Mouse (Mus musculus) hindbrain, postnatal 0 days (tissue): ENCODE results near the gene Capg. TPM values are rescaled to one million over a fixed set of nuclear protein-coding genes. Genes with fewer than 3 reads are reported as not detected.

ENCODE experiments used
- ATAC-seq: fragments of 200-750 bp; cut with Nextera tagmentation; 2 replicates; pipeline ENCODE4 v1.8.0; 2017; ENCODE audit warnings: mild to moderate bottlenecking, moderate TSS enrichment, moderate library complexity
- DNase-seq: peaks from one replicate; pipeline ENCODE4 v3.0.0-alpha.2; 2015; ENCODE audit warnings: low spot score
- H3K27ac ChIP-seq: fragments of 300-500 bp; sonication (generic); 2 replicates; pipeline ENCODE4 v1.5.1; 2014; ENCODE audit warnings: mild to moderate bottlenecking
- H3K27me3 ChIP-seq: fragments of 300-500 bp; sonication (generic); 2 replicates; pipeline ENCODE4 v1.6.1; 2014; ENCODE audit warnings: low read length, mixed read lengths; ENCODE audit not compliant: insufficient read depth
- H3K36me3 ChIP-seq: fragments of 300-500 bp; sonication (generic); 2 replicates; pipeline ENCODE4 v1.6.1; 2014; ENCODE audit warnings: low read length, mixed read lengths; ENCODE audit not compliant: insufficient read depth
- H3K4me1 ChIP-seq: fragments of 300-500 bp; sonication (generic); 2 replicates; pipeline ENCODE4 v1.6.1; 2014; ENCODE audit warnings: antibody characterized with exemption, low read length, mixed read lengths; ENCODE audit not compliant: insufficient read depth
- H3K4me2 ChIP-seq: fragments of 300-500 bp; sonication (generic); 2 replicates; pipeline ENCODE4 v1.6.1; 2014; ENCODE audit warnings: low read depth, mild to moderate bottlenecking, low read length, moderate library complexity, mixed read lengths
- H3K4me3 ChIP-seq: fragments of 300-500 bp; sonication (generic); 2 replicates; pipeline ENCODE4 v1.5.1; 2014; ENCODE audit warnings: low read length
- H3K9ac ChIP-seq: fragments of 300-500 bp; sonication (generic); replicated peaks from 2 replicates; pipeline ENCODE4 v1.6.1; 2014; ENCODE audit warnings: mild to moderate bottlenecking, low read length, moderate library complexity, mixed read lengths
- H3K9me3 ChIP-seq: fragments of 300-500 bp; sonication (generic); 2 replicates; pipeline ENCODE4 v1.6.1; 2016; ENCODE audit warnings: low read length, mixed read lengths
- CTCF ChIP-seq: IDR thresholded peaks from 2 replicates; pipeline ENCODE4 v1.5.1; 2016; ENCODE audit warnings: antibody characterized with exemption, control low read depth, low read depth
- WGBS: fragments of 180-500 bp; shearing (Covaris S2); extraction: QIAGEN DNeasy Blood & Tissue Kit; methylation state at CpG from one replicate; pipeline ENCODE4 v1.1.7; 2014; 5-methylcytosine and 5-hydroxymethylcytosine counted together
- polyA plus RNA-seq: library from polyadenylated mRNA; unstranded; fragments of >200 nt; fragmentation: Nextera tagmentation; extraction: Ambion mirVana; gene quantifications from 2 replicates; pipeline ENCODE4 v1.2.1, GENCODE M21; 2015
- total RNA-seq: library from RNA; depleted of rRNA; stranded (reverse); fragments of >200 nt; gene quantifications from 2 replicates; pipeline ENCODE4 v1.2.3, GENCODE M21; 2014

The Capg gene
- total and polyA plus RNA-seq, 2 experiments from 2014 or later: 5.8 to 10.0 TPM

DNA sequence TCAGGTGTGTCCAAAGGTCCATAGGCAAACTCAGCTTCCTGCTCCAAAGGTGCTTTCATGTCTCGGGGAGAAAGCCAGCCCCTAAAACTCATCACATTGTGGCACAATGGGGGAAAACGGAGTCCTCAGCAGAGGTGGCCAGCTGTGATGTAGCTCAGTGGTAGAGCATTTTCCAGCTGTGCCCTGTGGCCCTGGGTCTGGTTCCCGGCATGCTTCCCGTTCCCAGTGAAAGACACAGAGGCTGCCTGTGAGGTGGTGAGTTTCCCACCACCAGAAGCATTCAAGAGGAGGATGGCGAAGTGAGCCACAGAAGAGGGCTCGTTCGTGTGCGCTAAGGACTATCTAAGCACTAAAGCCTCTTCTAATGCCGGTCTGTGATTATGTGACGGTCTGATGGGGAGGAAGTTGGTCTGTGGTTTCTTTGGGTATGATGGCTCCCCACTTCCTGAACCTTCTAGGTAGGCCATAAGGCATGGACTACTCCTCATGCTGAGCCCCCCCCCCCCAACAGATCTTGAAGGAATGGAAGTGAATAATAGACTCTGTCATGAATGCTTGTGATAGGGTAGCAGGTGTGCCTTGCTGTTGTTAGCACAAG, 6.4 kb downstream of the Capg start:
- no peak overlapping the region for H3K9ac ChIP-seq
- no peaks in the 10 kb centered on the region for H3K36me3 ChIP-seq
- DNase-seq: no peak
- WGBS: 86% methylated on average over 10 of the region's 10 CpGs
- no peaks in the 10 kb centered on the region for H3K27me3 ChIP-seq
- H3K4me1 ChIP-seq: peaks cover 11% of the 10 kb centered on the region
- no peak for ATAC-seq
- TF ChIP-seq CTCF: no peak
- H3K4me3 ChIP-seq: no peak overlapping the region
- H3K9me3 ChIP-seq: no peaks in the 10 kb centered on the region
- no peak overlapping the region for H3K27ac ChIP-seq
- H3K4me2 ChIP-seq: no peak overlapping the region

GRCm38 (mm10) chr6:72552171-72553078, 8.2 kb downstream of the Capg start:
- H3K9ac ChIP-seq: peak overlapping the region; percentile 42; the same call in 1 of the 2 replicates
- no peaks in the 10 kb centered on the region for H3K9me3 ChIP-seq
- 14% methylated on average over 27 of the region's 27 CpGs for WGBS

DNA sequence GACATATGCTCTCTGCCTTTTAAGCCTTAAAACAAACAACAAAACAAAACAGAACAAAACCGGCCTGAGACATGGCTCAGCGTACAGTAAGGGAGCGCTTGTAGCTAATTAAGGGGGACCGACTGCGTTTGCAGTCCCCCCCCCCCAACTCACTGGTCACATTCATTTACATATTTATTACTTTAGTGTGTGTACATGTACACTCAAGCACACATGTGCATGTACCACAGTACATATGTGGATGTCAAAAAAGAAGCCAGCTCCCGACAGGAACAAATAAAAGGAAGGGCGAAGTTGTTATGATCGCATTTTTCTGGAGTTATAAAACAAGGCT, 8.9 kb downstream of the Capg start:
- no peak for ATAC-seq
- DNase-seq: no peak

More at GRCm38 (mm10) chr6:72552171-72553078, 8.2 kb downstream of the Capg start:
- Histone ChIP-seq H3K4me1 (peaks cover 11% of the 10 kb centered on the region), H3K27me3 (no peaks in the 10 kb centered on the region), H3K36me3 (no peaks in the 10 kb centered on the region), H3K27ac (peak overlapping the region; percentile 69), H3K4me2 (peak overlapping the region; percentile 74), H3K4me3 (peak overlapping the region; percentile 36)
- ATAC-seq (peak; percentile 85), DNase-seq (peak; percentile 73)
- TF ChIP-seq CTCF: no peak; the same call in 1 of the 2 replicates

GRCm38 (mm10) chr6:72560801-72561200, 16.6 kb downstream of the Capg start:
- no peak overlapping the region for H3K4me2 ChIP-seq
- WGBS: 74% methylated on average over 8 of the region's 8 CpGs

More for the DNA sequence above, 8.9 kb downstream of the Capg start:
- Histone ChIP-seq H3K27me3 (no peaks in the 10 kb centered on the region), H3K27ac (peak overlapping the region; percentile 69; the same call in 1 of the 2 replicates), H3K36me3 (no peaks in the 10 kb centered on the region), H3K9ac (peak overlapping the region; percentile 42; the same call in 1 of the 2 replicates), H3K4me2 (peak overlapping the region; percentile 74), H3K4me1 (peaks cover 11% of the 10 kb centered on the region), H3K9me3 (no peaks in the 10 kb centered on the region), H3K4me3 (peak overlapping the region; percentile 36)
- TF ChIP-seq CTCF: no peak
- 12% methylated on average over 8 of the region's 8 CpGs for WGBS

GRCm38 (mm10) chr6:72562486-72562885, 18.3 kb downstream of the Capg start:
- DNase-seq: no peak
- H3K4me2 ChIP-seq: no peak overlapping the region
- no peak for TF ChIP-seq CTCF

More at GRCm38 (mm10) chr6:72560801-72561200, 16.6 kb downstream of the Capg start:
- H3K36me3 ChIP-seq: no peaks in the 10 kb centered on the region
- no peak for TF ChIP-seq CTCF
- no peaks in the 10 kb centered on the region for H3K27me3 ChIP-seq
- no peak overlapping the region for H3K4me3 ChIP-seq
- no peak for ATAC-seq
- H3K9ac ChIP-seq: no peak overlapping the region
- H3K9me3 ChIP-seq: no peaks in the 10 kb centered on the region
- no peak overlapping the region for H3K27ac ChIP-seq
- H3K4me1 ChIP-seq: no peaks in the 10 kb centered on the region
- DNase-seq: no peak

DNA sequence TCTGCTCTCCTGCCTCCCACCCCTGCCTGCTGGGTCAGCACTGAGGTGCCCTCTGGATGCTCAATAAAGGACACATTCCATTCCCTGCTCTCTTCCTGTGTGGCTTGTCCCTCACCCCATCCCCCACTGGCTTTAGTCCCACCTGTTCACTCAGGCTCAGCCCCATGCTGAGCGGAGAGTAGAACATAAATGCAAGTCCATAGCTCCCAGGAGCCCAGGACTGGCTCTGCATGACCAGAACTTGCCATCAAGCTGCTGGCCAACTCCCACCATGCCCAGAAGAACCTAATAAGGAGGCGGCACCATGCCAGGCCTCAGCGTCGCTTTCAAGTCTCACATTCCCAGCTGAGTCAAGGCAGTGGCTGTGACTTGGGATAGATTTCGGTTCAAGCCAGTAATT, 18.7 kb downstream of the Capg start:
- no peak overlapping the region for H3K4me3 ChIP-seq
- TF ChIP-seq CTCF: no peak
- no peak overlapping the region for H3K9ac ChIP-seq
- H3K36me3 ChIP-seq: no peaks in the 10 kb centered on the region
- no peaks in the 10 kb centered on the region for H3K4me1 ChIP-seq
- ATAC-seq (no peak), DNase-seq (no peak)
- no peaks in the 10 kb centered on the region for H3K9me3 ChIP-seq
- no peak overlapping the region for H3K27ac ChIP-seq
- 60% methylated on average over 5 of the region's 5 CpGs for WGBS
- H3K27me3 ChIP-seq: no peaks in the 10 kb centered on the region
- H3K4me2 ChIP-seq: no peak overlapping the region

More at GRCm38 (mm10) chr6:72562486-72562885, 18.3 kb downstream of the Capg start:
- ATAC-seq: no peak
- Histone ChIP-seq H3K4me3 (no peak overlapping the region), H3K9ac (no peak overlapping the region), H3K9me3 (no peaks in the 10 kb centered on the region), H3K36me3 (no peaks in the 10 kb centered on the region), H3K27ac (no peak overlapping the region), H3K27me3 (no peaks in the 10 kb centered on the region), H3K4me1 (no peaks in the 10 kb centered on the region)
- WGBS: 40% methylated on average over 6 of the region's 6 CpGs
